Mouse (Mus musculus) MEL (cell line): ENCODE measurements around the gene Cdkal1. TPM values are rescaled to one million over a fixed set of nuclear protein-coding genes. Genes with fewer than 3 reads are reported as not detected.

Experiments used
- DNase-seq: peaks from one replicate; pipeline ENCODE4 v3.0.0; 2011; ENCODE audit warnings: low read depth, low spot score
- H3K27ac ChIP-seq: 2 replicates; pipeline ENCODE4 v1.5.1; 2012; ENCODE audit warnings: low read depth, mild to moderate bottlenecking, control low read depth, low read length, moderate library complexity; ENCODE audit not compliant: control insufficient read depth
- H3K27me3 ChIP-seq, 2 experiments: fragments of 150-350 bp in 1 of 2; sonication (generic) in 1 of 2; 2 replicates each; pipeline ENCODE4 v1.6.1; 2012; ENCODE audit warnings: low read length in 2 of 2, mild to moderate bottlenecking in 2 of 2, improper control_type of control experiment in 1 of 2, moderate library complexity in 1 of 2; ENCODE audit not compliant: insufficient read depth in 2 of 2, control insufficient read depth in 1 of 2
- H3K36me3 ChIP-seq, 2 experiments: 2 replicates each; pipeline ENCODE4 v1.6.1; 2012 to 2014; ENCODE audit warnings: low read length in 2 of 2, improper control_type of control experiment in 1 of 2, inconsistent platforms in 1 of 2, mild to moderate bottlenecking in 1 of 2; ENCODE audit not compliant: insufficient read depth in 2 of 2, control insufficient read depth in 1 of 2
- H3K4me1 ChIP-seq, 2 experiments: fragments of 150-350 bp in 1 of 2; sonication (generic) in 1 of 2; 2 replicates each; pipeline ENCODE4 v1.6.1; 2012; ENCODE audit warnings: low read length in 2 of 2, improper control_type of control experiment in 1 of 2, mild to moderate bottlenecking in 1 of 2; ENCODE audit not compliant: insufficient read depth in 2 of 2, control insufficient read depth in 1 of 2
- H3K4me3 ChIP-seq, 2 experiments: fragments of 150-350 bp in 1 of 2; sonication (generic) in 1 of 2; 2 replicates each; pipeline ENCODE4 v1.5.1; 2012; ENCODE audit warnings: low read depth in 2 of 2, low read length in 2 of 2, mild to moderate bottlenecking in 2 of 2, moderate library complexity in 2 of 2, control low read depth in 1 of 2, improper control_type of control experiment in 1 of 2; ENCODE audit not compliant: control insufficient read depth in 1 of 2, insufficient read depth in 1 of 2
- H3K79me2 ChIP-seq: 2 replicates; pipeline ENCODE4 v1.6.1; 2012; ENCODE audit warnings: mild to moderate bottlenecking, low read length, moderate library complexity; ENCODE audit not compliant: control insufficient read depth, poor library complexity, insufficient read depth
- H3K9ac ChIP-seq: 2 replicates; pipeline ENCODE4 v1.6.1; 2012; ENCODE audit warnings: low read depth, mild to moderate bottlenecking, control low read depth, low read length, moderate library complexity; ENCODE audit not compliant: control insufficient read depth, poor library complexity, severe bottlenecking
- H3K9me3 ChIP-seq: fragments of 150-350 bp; sonication (generic); replicated peaks from 2 replicates; pipeline ENCODE4 v1.6.1; 2012; ENCODE audit warnings: mild to moderate bottlenecking, low read length, improper control_type of control experiment, moderate library complexity; ENCODE audit not compliant: insufficient read depth
- BHLHE40 ChIP-seq: IDR thresholded peaks from 2 replicates; pipeline ENCODE4 v1.6.1; 2012; ENCODE audit warnings: low read depth, mild to moderate bottlenecking, inconsistent platforms, low read length, improper control_type of control experiment, borderline replicate concordance
- CHD2 ChIP-seq: IDR thresholded peaks from 2 replicates; pipeline ENCODE4 v1.6.1; 2011; ENCODE audit warnings: low read length, improper control_type of control experiment
- CTCF ChIP-seq, 3 experiments: IDR thresholded peaks in 2 of 3; conservative IDR thresholded peaks in 1 of 3; 2 replicates each; pipeline ENCODE4 v1.5.1; 2011 to 2012; ENCODE audit warnings: low read length in 3 of 3, low read depth in 2 of 3, mild to moderate bottlenecking in 2 of 3, improper control_type of control experiment in 1 of 3, inconsistent platforms in 1 of 3, mixed read lengths in 1 of 3, moderate library complexity in 1 of 3; ENCODE audit not compliant: control insufficient read depth in 1 of 3, insufficient read depth in 1 of 3, poor library complexity in 1 of 3, severe bottlenecking in 1 of 3
- ELF1 ChIP-seq: IDR thresholded peaks from 2 replicates; pipeline ENCODE4 v1.6.1; 2014; ENCODE audit warnings: low read depth, mild to moderate bottlenecking, inconsistent platforms, low read length, improper control_type of control experiment, moderate library complexity
- EP300 ChIP-seq, 2 experiments: IDR thresholded peaks; 2 replicates each; pipeline ENCODE4 v1.6.1; 2011; ENCODE audit warnings: improper control_type of control experiment in 2 of 2, low read length in 2 of 2, low read depth in 1 of 2, mild to moderate bottlenecking in 1 of 2
- GABPA ChIP-seq: IDR thresholded peaks from 2 replicates; pipeline ENCODE4 v1.6.1; 2012; ENCODE audit warnings: low read depth, mild to moderate bottlenecking, inconsistent platforms, low read length, improper control_type of control experiment, moderate library complexity
- HCFC1 ChIP-seq: IDR thresholded peaks from 2 replicates; pipeline ENCODE4 v1.6.1; 2012; ENCODE audit warnings: low read depth, mild to moderate bottlenecking, inconsistent platforms, low read length, improper control_type of control experiment, moderate library complexity
- JUND ChIP-seq: IDR thresholded peaks from 2 replicates; pipeline ENCODE4 v1.6.1; 2011; ENCODE audit warnings: low read depth, mild to moderate bottlenecking, improper control_type of control experiment, low read length
- KAT2A ChIP-seq: conservative IDR thresholded peaks from 2 replicates; pipeline ENCODE4 v1.6.1; 2012; ENCODE audit warnings: low read depth, low read length, improper control_type of control experiment, inconsistent platforms
- MAFK ChIP-seq: IDR thresholded peaks from 2 replicates; pipeline ENCODE4 v1.6.1; 2011; ENCODE audit warnings: low read depth, mild to moderate bottlenecking, low read length, improper control_type of control experiment, borderline replicate concordance
- MAX ChIP-seq: IDR thresholded peaks from 2 replicates; pipeline ENCODE4 v1.6.1; 2011; ENCODE audit warnings: low read length, improper control_type of control experiment
- MAZ ChIP-seq: IDR thresholded peaks from 2 replicates; pipeline ENCODE4 v1.6.1; 2012; ENCODE audit warnings: low read depth, mild to moderate bottlenecking, inconsistent platforms, low read length, improper control_type of control experiment
- MEF2A ChIP-seq: IDR thresholded peaks from 2 replicates; pipeline ENCODE4 v1.6.1; 2014; ENCODE audit warnings: low read depth, mild to moderate bottlenecking, inconsistent platforms, low read length, improper control_type of control experiment; ENCODE audit not compliant: poor library complexity, insufficient replicate concordance, severe bottlenecking; ENCODE audit errors: extremely low read depth
- MXI1 ChIP-seq: IDR thresholded peaks from 2 replicates; pipeline ENCODE4 v1.6.1; 2011; ENCODE audit warnings: mild to moderate bottlenecking, low read depth, low read length, improper control_type of control experiment
- MYB ChIP-seq: IDR thresholded peaks from 2 replicates; pipeline ENCODE4 v1.6.1; 2011; ENCODE audit warnings: mild to moderate bottlenecking, low read depth, low read length, improper control_type of control experiment
- MYC ChIP-seq: IDR thresholded peaks from 2 replicates; pipeline ENCODE4 v1.6.1; 2011; ENCODE audit warnings: low read depth, mild to moderate bottlenecking, low read length, improper control_type of control experiment, moderate library complexity
- NRF1 ChIP-seq: IDR thresholded peaks from 2 replicates; pipeline ENCODE4 v1.6.1; 2014; ENCODE audit warnings: low read depth, mild to moderate bottlenecking, inconsistent platforms, low read length, improper control_type of control experiment, moderate library complexity; ENCODE audit not compliant: poor library complexity, insufficient read depth, severe bottlenecking
- POLR2A ChIP-seq, 2 experiments: IDR thresholded peaks; 2 replicates each; pipeline ENCODE4 v1.6.1; 2011 to 2012; ENCODE audit warnings: low read length in 2 of 2, mild to moderate bottlenecking in 2 of 2, control low read depth in 1 of 2, improper control_type of control experiment in 1 of 2, low read depth in 1 of 2, moderate library complexity in 1 of 2; ENCODE audit not compliant: control insufficient read depth in 1 of 2, insufficient read depth in 1 of 2, poor library complexity in 1 of 2
- POLR2AphosphoS2 ChIP-seq: IDR thresholded peaks from 2 replicates; pipeline ENCODE4 v1.6.1; 2011; ENCODE audit warnings: low read length, improper control_type of control experiment
- RCOR1 ChIP-seq: IDR thresholded peaks from 2 replicates; pipeline ENCODE4 v1.6.1; 2012; ENCODE audit warnings: low read depth, mild to moderate bottlenecking, inconsistent platforms, low read length, improper control_type of control experiment
- TAL1 ChIP-seq: IDR thresholded peaks from 2 replicates; pipeline ENCODE4 v1.6.1; 2012; ENCODE audit warnings: mild to moderate bottlenecking, inconsistent platforms, low read length, moderate library complexity, mixed read lengths
- TBP ChIP-seq: IDR thresholded peaks from 2 replicates; pipeline ENCODE4 v1.8.0; 2011; ENCODE audit warnings: low read depth, low read length, improper control_type of control experiment
- USF1 ChIP-seq: IDR thresholded peaks from 2 replicates; pipeline ENCODE4 v1.6.1; 2014; ENCODE audit warnings: low read depth, mild to moderate bottlenecking, inconsistent platforms, low read length, improper control_type of control experiment, moderate library complexity
- USF2 ChIP-seq, 2 experiments: IDR thresholded peaks; 2 replicates each; pipeline ENCODE4 v1.6.1; 2011 to 2012; ENCODE audit warnings: improper control_type of control experiment in 2 of 2, low read length in 2 of 2, borderline replicate concordance in 1 of 2, inconsistent platforms in 1 of 2, low read depth in 1 of 2, mild to moderate bottlenecking in 1 of 2; ENCODE audit not compliant: insufficient read depth in 1 of 2
- ZC3H11A ChIP-seq: IDR thresholded peaks from 2 replicates; pipeline ENCODE4 v1.6.1; 2012; ENCODE audit warnings: low read depth, mild to moderate bottlenecking, inconsistent platforms, low read length, improper control_type of control experiment
- ZKSCAN1 ChIP-seq: IDR thresholded peaks from 2 replicates; pipeline ENCODE4 v1.6.1; 2012; ENCODE audit warnings: low read depth, mild to moderate bottlenecking, inconsistent platforms, low read length, improper control_type of control experiment, moderate library complexity
- ZMIZ1 ChIP-seq: IDR thresholded peaks from 2 replicates; pipeline ENCODE4 v1.6.1; 2012; ENCODE audit warnings: low read depth, mild to moderate bottlenecking, inconsistent platforms, low read length, improper control_type of control experiment, moderate library complexity
- polyA plus RNA-seq, 2 experiments: library from polyadenylated mRNA; stranded (reverse) in 1 of 2; unstranded in 1 of 2; fragments of >175 nt in 1 of 2; fragments of >200 nt in 1 of 2; gene quantifications; 2 replicates each; pipeline versions ENCODE4 v1.2.1 to v1.2.4; 2012; ENCODE audit warnings: low replicate concordance in 2 of 2, low read depth in 1 of 2; ENCODE audit not compliant: insufficient read length in 2 of 2, insufficient read depth in 1 of 2, missing spikeins in 1 of 2
- total RNA-seq: library from RNA; depleted of rRNA; stranded (reverse); fragments of 300-350 nt; gene quantifications from 2 replicates; pipeline ENCODE4 v1.2.3, GENCODE M21; 2012

Gene Cdkal1
- total and polyA plus RNA-seq, 3 experiments, result 10.6 to 11.0 TPM; not detected in 1

GRCm38 (mm10) chr13:29824797-29825196, 30.7 kb downstream of the Cdkal1 start:
- H3K9ac ChIP-seq, result no peak overlapping the region
- no peak overlapping the region for H3K4me3 ChIP-seq
- H3K27ac ChIP-seq, result no peak overlapping the region
- peaks cover 0 to 8% of the 10 kb centered on the region in 2 experiments; a peak in 2 of 4 replicates for H3K4me1 ChIP-seq
- no peak for DNase-seq
- no peaks in the 10 kb centered on the region for H3K9me3 ChIP-seq
- TF ChIP-seq MXI1 (no peak), CTCF (IDR thresholded peaks at IDR 0.05 in 2 of 3, conservative IDR thresholded peaks at IDR 0.05 in 1 of 3; ENCODE audit: control insufficient read depth in 1 of 3, insufficient read depth in 1 of 3, low read depth in 2 of 3, low read length in 3 of 3, poor library complexity in 1 of 3, severe bottlenecking in 1 of 3) (no peak), MAFK (no peak), EP300 (IDR thresholded peaks at IDR 0.05; ENCODE audit: low read depth in 1 of 2, low read length in 2 of 2) (no peak), HCFC1 (no peak), GABPA (no peak), USF1 (no peak), POLR2AphosphoS2 (no peak), NRF1 (no peak), TBP (no peak), ZC3H11A (no peak), ZMIZ1 (no peak)
- H3K27me3 ChIP-seq, result no peaks in the 10 kb centered on the region
- H3K36me3 ChIP-seq, result peaks cover 0 to 13% of the 10 kb centered on the region in 2 experiments; a peak in 2 of 4 replicates
- H3K79me2 ChIP-seq, result no peaks in the 10 kb centered on the region; the same call in 1 of the 2 replicates

- H3K79me2 ChIP-seq, result peaks cover under 1% of the 10 kb centered on the region
Measured at GRCm38 (mm10) chr13:29824326-29824725, 31.1 kb downstream of the Cdkal1 start.

GRCm38 (mm10) chr13:29823906-29824305, 31.6 kb downstream of the Cdkal1 start:
- H3K4me3 ChIP-seq, result no peak overlapping the region
- H3K27me3 ChIP-seq, result no peaks in the 10 kb centered on the region
- H3K27ac ChIP-seq, result no peak overlapping the region
- no peaks in the 10 kb centered on the region for H3K9me3 ChIP-seq
- H3K36me3 ChIP-seq, result peaks cover 0 to 13% of the 10 kb centered on the region in 2 experiments; a peak in 2 of 4 replicates
- H3K4me1 ChIP-seq, result peaks cover 0 to 8% of the 10 kb centered on the region in 2 experiments; a peak in 2 of 4 replicates
- no peak overlapping the region for H3K9ac ChIP-seq
- no peak for DNase-seq
- H3K79me2 ChIP-seq, result peaks cover 1% of the 10 kb centered on the region
- TF ChIP-seq MAFK (no peak), JUND (no peak), MYB (no peak), ELF1 (no peak), RCOR1 (no peak), EP300 (IDR thresholded peaks at IDR 0.05; ENCODE audit: low read depth in 1 of 2, low read length in 2 of 2) (no peak), MAX (no peak), MYC (no peak), CHD2 (no peak), KAT2A (no peak), ZKSCAN1 (no peak), USF1 (no peak), USF2 (IDR thresholded peaks at IDR 0.05; ENCODE audit: borderline replicate concordance in 1 of 2, insufficient read depth in 1 of 2, low read depth in 1 of 2, low read length in 2 of 2) (no peak), POLR2A (IDR thresholded peaks at IDR 0.05; ENCODE audit: control insufficient read depth in 1 of 2, insufficient read depth in 1 of 2, low read depth in 1 of 2, low read length in 2 of 2, poor library complexity in 1 of 2) (no peak), BHLHE40 (no peak), MAZ (no peak)

More at GRCm38 (mm10) chr13:29824326-29824725, 31.1 kb downstream of the Cdkal1 start:
- no peak for DNase-seq
- no peak overlapping the region for H3K27ac ChIP-seq
- no peak overlapping the region for H3K4me3 ChIP-seq
- H3K4me1 ChIP-seq, result peaks cover 0 to 8% of the 10 kb centered on the region in 2 experiments; a peak in 2 of 4 replicates
- H3K36me3 ChIP-seq, result peaks cover 0 to 13% of the 10 kb centered on the region in 2 experiments; a peak in 2 of 4 replicates
- no peaks in the 10 kb centered on the region for H3K9me3 ChIP-seq
- TF ChIP-seq MEF2A, result no peak
- no peak for TF ChIP-seq POLR2AphosphoS2
- no peak for TF ChIP-seq EP300 (IDR thresholded peaks at IDR 0.05; ENCODE audit: low read depth in 1 of 2, low read length in 2 of 2)
- TF ChIP-seq HCFC1, result no peak
- no peak for TF ChIP-seq MYC
- no peak for TF ChIP-seq TAL1
- TF ChIP-seq MXI1, result no peak
- TF ChIP-seq KAT2A, result no peak
- no peaks in the 10 kb centered on the region for H3K27me3 ChIP-seq
- no peak overlapping the region for H3K9ac ChIP-seq
